Mouse (Mus musculus) liver, embryonic 15.5 days (tissue): ENCODE data around the gene Mapk13. TPM values are rescaled to one million over a fixed set of nuclear protein-coding genes. Genes with fewer than 3 reads are reported as not detected.

Experiments used
- ATAC-seq: fragments of 200-750 bp; cut with Nextera tagmentation; 2 replicates; pipeline ENCODE4 v1.8.0; 2017; ENCODE audit warnings: moderate number of reproducible peaks, mild to moderate bottlenecking, moderate library complexity; ENCODE audit not compliant: insufficient read depth
- H3K27ac ChIP-seq: fragments of 300-500 bp; sonication (generic); replicated peaks from 2 replicates; pipeline ENCODE4 v1.5.1; 2015; ENCODE audit warnings: mild to moderate bottlenecking, inconsistent platforms
- H3K27me3 ChIP-seq: fragments of 300-500 bp; sonication (generic); 2 replicates; pipeline ENCODE4 v1.6.1; 2015; ENCODE audit warnings: mild to moderate bottlenecking, inconsistent platforms
- H3K36me3 ChIP-seq: fragments of 300-500 bp; sonication (generic); replicated peaks from 2 replicates; pipeline ENCODE4 v1.6.1; 2015; ENCODE audit warnings: moderate library complexity, mild to moderate bottlenecking, inconsistent platforms
- H3K4me1 ChIP-seq: fragments of 300-500 bp; sonication (generic); replicated peaks from 2 replicates; pipeline ENCODE4 v1.6.1; 2015; ENCODE audit warnings: inconsistent platforms
- H3K4me2 ChIP-seq: fragments of 300-500 bp; sonication (generic); 2 replicates; pipeline ENCODE4 v1.6.1; 2015; ENCODE audit warnings: moderate library complexity, mild to moderate bottlenecking, inconsistent platforms
- H3K4me3 ChIP-seq: fragments of 300-500 bp; sonication (generic); replicated peaks from 2 replicates; pipeline ENCODE4 v1.5.1; 2015; ENCODE audit warnings: mild to moderate bottlenecking, inconsistent platforms
- H3K9ac ChIP-seq: fragments of 300-500 bp; sonication (generic); 2 replicates; pipeline ENCODE4 v1.6.1; 2015; ENCODE audit warnings: moderate library complexity, mild to moderate bottlenecking, inconsistent platforms
- H3K9me3 ChIP-seq: fragments of 300-500 bp; sonication (generic); replicated peaks from 2 replicates; pipeline ENCODE4 v1.6.1; 2016; ENCODE audit warnings: inconsistent platforms
- WGBS: fragments of 180-500 bp; shearing (Covaris S2); methylation state at CpG from one replicate; pipeline ENCODE4 v1.1.7; 2015; ENCODE audit warnings: mixed read lengths; ENCODE audit not compliant: insufficient replicate concordance; 5-methylcytosine and 5-hydroxymethylcytosine counted together
- polyA plus RNA-seq: library from polyadenylated mRNA; unstranded; fragments of >200 nt; fragmentation: Nextera tagmentation; extraction: Ambion mirVana; gene quantifications from 2 replicates; pipeline ENCODE4 v1.2.1, GENCODE M21; 2015

The Mapk13 gene
- polyA plus RNA-seq, 1 experiment from 2014 or later: 7.3 TPM

- H3K4me1 ChIP-seq: peaks cover 60% of the 10 kb centered on the region
- WGBS: under 1% methylated on average over 88 of the region's 99 CpGs
- H3K9me3 ChIP-seq: no peaks in the 10 kb centered on the region
- peak within 1 kb of the TSS; percentile 99 for H3K9ac ChIP-seq
- 0 out of 2 replicates have a peak, but pooled peaks cover 6% of the 10 kb centered on the region for H3K27me3 ChIP-seq
- peak within 1 kb of the TSS; percentile 98 for H3K27ac ChIP-seq
- peaks cover 26% of the 10 kb centered on the region for H3K36me3 ChIP-seq
- H3K4me3 ChIP-seq: peak within 1 kb of the TSS; percentile 87
- H3K4me2 ChIP-seq: peak within 1 kb of the TSS; percentile 96
- ATAC-seq: peak; percentile 70
Observed at GRCm38 (mm10) chr17:28800671-28801412, 31.7 kb downstream of the Mapk13 start, which contains the start of gene Brpf3. Gene Brpf3, plus strand, starts transcription at chr17:28801090.

GRCm38 (mm10) chr17:28801474-28802005, 32.4 kb downstream of the Mapk13 start:
- peak overlapping the region; percentile 96 for H3K4me2 ChIP-seq
- peak overlapping the region; percentile 99 for H3K9ac ChIP-seq
- H3K4me1 ChIP-seq: peaks cover 67% of the 10 kb centered on the region
- no peaks in the 10 kb centered on the region for H3K9me3 ChIP-seq
- WGBS: under 1% methylated on average over 41 of the region's 42 CpGs
- peak overlapping the region; percentile 87 for H3K4me3 ChIP-seq
- H3K36me3 ChIP-seq: peaks cover 33% of the 10 kb centered on the region
- H3K27ac ChIP-seq: peak overlapping the region; percentile 98
- 0 out of 2 replicates have a peak, but pooled peaks cover 6% of the 10 kb centered on the region for H3K27me3 ChIP-seq
- peak; percentile 90 for ATAC-seq

GRCm38 (mm10) chr17:28802006-28802481, 32.9 kb downstream of the Mapk13 start:
- peak overlapping the region; percentile 87 for H3K4me3 ChIP-seq
- 2% methylated on average over 18 of the region's 18 CpGs for WGBS

GRCm38 (mm10) chr17:28803316-28803715, 34.2 kb downstream of the Mapk13 start:
- no peaks in the 10 kb centered on the region for H3K9me3 ChIP-seq
- H3K4me3 ChIP-seq: peak overlapping the region; percentile 87
- H3K4me1 ChIP-seq: peaks cover 84% of the 10 kb centered on the region
- WGBS: 6% methylated on average over 1 of the region's 1 CpGs
- peak overlapping the region; percentile 98 for H3K27ac ChIP-seq
- peaks cover 49% of the 10 kb centered on the region for H3K36me3 ChIP-seq
- H3K27me3 ChIP-seq: no peaks in the 10 kb centered on the region
- peak overlapping the region; percentile 77 for H3K4me2 ChIP-seq
- H3K9ac ChIP-seq: peak overlapping the region; percentile 87
- ATAC-seq: no peak

More at GRCm38 (mm10) chr17:28802006-28802481, 32.9 kb downstream of the Mapk13 start:
- peak overlapping the region; percentile 87 for H3K9ac ChIP-seq
- no peaks in the 10 kb centered on the region for H3K9me3 ChIP-seq
- H3K27ac ChIP-seq: peak overlapping the region; percentile 98
- no peak for ATAC-seq
- H3K4me2 ChIP-seq: peak overlapping the region; percentile 77
- H3K27me3 ChIP-seq: 0 out of 2 replicates have a peak, but pooled peaks cover 6% of the 10 kb centered on the region
- H3K36me3 ChIP-seq: peaks cover 38% of the 10 kb centered on the region
- H3K4me1 ChIP-seq: peaks cover 72% of the 10 kb centered on the region

GRCm38 (mm10) chr17:28804973-28805372, 35.9 kb downstream of the Mapk13 start:
- Histone ChIP-seq H3K4me2 (peak overlapping the region; percentile 77), H3K4me3 (no peak overlapping the region), H3K9ac (no peak overlapping the region), H3K27me3 (no peaks in the 10 kb centered on the region), H3K36me3 (peaks cover 64% of the 10 kb centered on the region), H3K4me1 (peaks cover 86% of the 10 kb centered on the region), H3K9me3 (no peaks in the 10 kb centered on the region), H3K27ac (peak overlapping the region; percentile 98)
- 44% methylated on average over 6 of the region's 6 CpGs for WGBS
- ATAC-seq: no peak

GRCm38 (mm10) chr17:28806770-28807169, 37.7 kb downstream of the Mapk13 start:
- H3K9me3 ChIP-seq: no peaks in the 10 kb centered on the region
- no peak overlapping the region for H3K4me3 ChIP-seq
- no peak overlapping the region for H3K9ac ChIP-seq
- H3K36me3 ChIP-seq: peaks cover 82% of the 10 kb centered on the region
- 90% methylated on average over 19 of the region's 19 CpGs for WGBS
- peak overlapping the region; percentile 88 for H3K27ac ChIP-seq
- peaks cover 93% of the 10 kb centered on the region for H3K4me1 ChIP-seq
- no peak for ATAC-seq
- H3K4me2 ChIP-seq: peak overlapping the region; percentile 32
- H3K27me3 ChIP-seq: no peaks in the 10 kb centered on the region

- Histone ChIP-seq H3K9ac (peak overlapping the region; percentile 37), H3K4me3 (peak overlapping the region; percentile 25), H3K36me3 (peaks cover 97% of the 10 kb centered on the region), H3K27me3 (no peaks in the 10 kb centered on the region), H3K27ac (peak overlapping the region; percentile 88), H3K4me1 (peaks cover 87% of the 10 kb centered on the region), H3K9me3 (no peaks in the 10 kb centered on the region), H3K4me2 (peak overlapping the region; percentile 59)
- ATAC-seq: no peak
- WGBS: 77% methylated on average over 8 of the region's 8 CpGs
Observed at GRCm38 (mm10) chr17:28808714-28809113, 39.6 kb downstream of the Mapk13 start.

- peaks cover 97% of the 10 kb centered on the region for H3K36me3 ChIP-seq
- no peaks in the 10 kb centered on the region for H3K9me3 ChIP-seq
- WGBS: 38% methylated on average over 10 of the region's 10 CpGs
- H3K4me3 ChIP-seq: peak overlapping the region; percentile 25
- ATAC-seq: peak; percentile 98
- no peaks in the 10 kb centered on the region for H3K27me3 ChIP-seq
- H3K9ac ChIP-seq: peak overlapping the region; percentile 37
- peak overlapping the region; percentile 88 for H3K27ac ChIP-seq
- peaks cover 84% of the 10 kb centered on the region for H3K4me1 ChIP-seq
- peak overlapping the region; percentile 59 for H3K4me2 ChIP-seq
Observed at GRCm38 (mm10) chr17:28809175-28809831, 40.2 kb downstream of the Mapk13 start.

GRCm38 (mm10) chr17:28812345-28812744, 43.2 kb downstream of the Mapk13 start:
- H3K27me3 ChIP-seq: no peaks in the 10 kb centered on the region
- no peaks in the 10 kb centered on the region for H3K9me3 ChIP-seq
- H3K27ac ChIP-seq: peak overlapping the region; percentile 45
- peaks cover 73% of the 10 kb centered on the region for H3K4me1 ChIP-seq
- WGBS: 75% methylated on average over 10 of the region's 10 CpGs
- H3K4me2 ChIP-seq: no peak overlapping the region
- no peak overlapping the region for H3K9ac ChIP-seq
- peaks cover 97% of the 10 kb centered on the region for H3K36me3 ChIP-seq
- no peak for ATAC-seq
- H3K4me3 ChIP-seq: no peak overlapping the region

- Histone ChIP-seq H3K4me2 (no peak overlapping the region), H3K4me3 (no peak overlapping the region), H3K9me3 (no peaks in the 10 kb centered on the region), H3K27ac (no peak overlapping the region; the same call in 1 of the 2 replicates), H3K36me3 (peaks cover 100% of the 10 kb centered on the region), H3K27me3 (no peaks in the 10 kb centered on the region), H3K9ac (no peak overlapping the region), H3K4me1 (peaks cover 57% of the 10 kb centered on the region)
- ATAC-seq: no peak
- WGBS: 90% methylated on average over 18 of the region's 18 CpGs
Observed at GRCm38 (mm10) chr17:28814529-28815097, 45.5 kb downstream of the Mapk13 start.
